Mouse (Mus musculus): Measurements from ENCODE around the gene Fam149b.

Fam149b gene

DNA sequence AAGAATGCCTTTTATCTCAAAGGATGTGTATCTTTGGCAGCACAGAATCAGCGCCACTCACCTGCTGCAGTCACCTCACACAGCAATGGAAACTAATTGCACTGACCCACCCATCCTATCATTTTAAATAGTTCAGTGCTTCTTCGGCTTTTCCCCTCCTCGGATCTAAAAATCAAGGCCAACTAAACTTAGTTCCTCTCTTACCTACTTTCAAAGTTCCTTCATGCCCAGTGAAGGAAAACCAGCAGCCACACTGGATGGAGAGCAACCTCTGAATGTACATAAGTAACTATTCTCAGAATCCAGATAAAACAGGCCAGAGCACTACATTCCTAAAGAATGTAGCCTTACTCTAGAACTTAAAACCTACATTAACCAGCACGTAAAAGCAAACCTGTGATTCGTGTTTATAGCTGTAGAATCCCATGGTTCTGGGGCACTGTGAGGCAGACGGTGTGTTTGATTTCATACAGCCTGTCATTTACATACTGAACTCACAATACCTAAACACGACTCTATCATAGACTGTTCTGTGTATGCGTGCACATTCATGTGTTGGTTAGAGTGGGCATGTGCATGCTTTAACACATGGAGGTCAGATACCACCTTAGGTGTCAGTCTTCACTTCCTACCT is 41.6 kb downstream of the Fam149b start:
- DNase-seq (ENCODE audit: low read depth), result no peak

GRCm38 (mm10) chr14:20392326-20392725 is 44.4 kb downstream of the Fam149b start:
- no peak for DNase-seq (ENCODE audit: low read depth)

- peak; percentile 96 for DNase-seq (ENCODE audit: low read depth)
Observed at GRCm38 (mm10) chr14:20393205-20393913, 45.4 kb downstream of the Fam149b start, which contains the start of gene Mrps16. TSS of gene Mrps16 (minus strand) at chr14:20393634.

DNA sequence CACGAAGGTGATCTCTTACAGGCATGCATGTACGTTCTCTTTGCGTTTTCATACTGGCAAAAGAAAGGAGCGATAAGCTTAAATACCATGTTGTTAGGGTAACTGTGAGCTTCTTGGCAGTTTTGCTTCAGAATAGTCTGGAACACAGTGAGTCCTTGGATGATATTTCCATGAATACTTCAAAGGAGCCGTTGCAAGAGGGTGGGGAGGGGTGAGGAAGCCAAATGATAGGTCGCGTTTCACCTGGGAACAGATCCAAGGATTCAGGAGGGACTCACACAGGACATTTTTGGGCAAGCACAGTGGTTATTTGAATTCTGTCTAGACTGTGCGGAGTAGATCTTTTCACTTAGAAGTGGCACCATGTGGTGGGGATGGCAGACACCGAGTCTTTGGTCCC is 49.3 kb downstream of the Fam149b start:
- no peak for DNase-seq (ENCODE audit: low read depth)

- peak; percentile 29 for DNase-seq (ENCODE audit: low read depth)
Observed at GRCm38 (mm10) chr14:20398864-20399263, 50.9 kb downstream of the Fam149b start.

DNA sequence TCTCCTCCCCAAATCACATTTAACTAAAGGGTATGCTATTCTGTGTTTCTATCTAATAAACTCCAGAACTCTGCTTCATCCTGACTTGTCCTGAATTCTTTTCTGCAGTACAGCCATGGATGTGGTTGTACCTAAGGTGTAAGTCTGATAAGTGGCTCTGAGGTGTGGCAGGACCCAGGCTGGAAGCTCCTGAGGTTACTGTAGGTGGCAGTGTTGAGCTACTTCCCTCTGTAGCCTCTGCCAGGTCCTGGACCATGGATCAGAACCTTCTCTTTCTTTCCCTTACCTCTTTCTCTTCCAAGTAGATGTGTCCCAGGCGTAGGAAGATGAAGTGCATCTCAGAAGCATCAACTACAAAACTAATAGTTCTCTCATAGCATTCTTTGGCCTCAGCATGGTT is 52.1 kb downstream of the Fam149b start:
- DNase-seq (ENCODE audit: low read depth), result peak; percentile 51

GRCm38 (mm10) chr14:20422257-20422656 is 74.3 kb downstream of the Fam149b start:
- DNase-seq (ENCODE audit: low read depth), result no peak

DNA sequence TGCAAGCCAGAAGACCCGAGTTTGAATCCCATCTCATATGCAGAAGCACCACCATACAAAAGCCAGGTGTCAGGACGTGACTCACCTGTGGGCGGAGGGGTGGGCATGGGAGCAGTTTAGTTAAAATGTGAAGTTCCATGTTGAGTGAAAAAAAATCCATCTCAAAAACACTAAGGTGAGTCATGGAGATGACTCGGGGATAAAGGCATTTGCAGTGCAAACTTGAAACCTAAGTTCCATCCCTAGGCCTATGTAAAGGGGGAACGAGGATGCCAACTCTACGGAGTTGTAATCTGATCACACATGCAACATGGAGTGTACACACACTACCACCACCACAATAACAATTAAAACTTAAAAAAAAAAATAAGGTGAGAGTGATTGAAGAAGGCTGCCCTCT is 75.1 kb downstream of the Fam149b start:
- no peak for DNase-seq (ENCODE audit: low read depth)

DNA sequence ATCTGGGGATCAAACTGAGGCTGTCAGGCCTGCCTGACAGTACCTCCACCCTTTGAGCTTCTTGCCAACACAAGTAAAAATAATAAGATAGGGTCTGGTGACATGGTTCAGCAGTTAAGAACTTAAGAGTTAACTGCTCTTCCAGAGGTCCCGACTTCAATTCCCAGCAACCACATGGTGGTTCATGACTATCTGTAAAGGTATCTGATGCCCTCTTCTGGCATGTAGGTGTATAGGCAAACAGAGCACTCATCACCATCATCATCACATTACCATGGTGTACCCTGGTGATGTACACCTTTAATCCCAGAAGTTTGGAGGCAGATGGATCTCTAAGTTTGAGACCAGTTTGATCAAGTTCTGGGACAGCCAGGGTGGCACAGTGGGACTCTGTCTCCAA is 80.6 kb downstream of the Fam149b start:
- no peak for DNase-seq (ENCODE audit: low read depth)

GRCm38 (mm10) chr14:20429833-20430232 is 81.9 kb downstream of the Fam149b start:
- no peak for DNase-seq (ENCODE audit: low read depth)

- no peak for DNase-seq (ENCODE audit: low read depth)
Observed at GRCm38 (mm10) chr14:20431726-20432125, 83.8 kb downstream of the Fam149b start.

DNA sequence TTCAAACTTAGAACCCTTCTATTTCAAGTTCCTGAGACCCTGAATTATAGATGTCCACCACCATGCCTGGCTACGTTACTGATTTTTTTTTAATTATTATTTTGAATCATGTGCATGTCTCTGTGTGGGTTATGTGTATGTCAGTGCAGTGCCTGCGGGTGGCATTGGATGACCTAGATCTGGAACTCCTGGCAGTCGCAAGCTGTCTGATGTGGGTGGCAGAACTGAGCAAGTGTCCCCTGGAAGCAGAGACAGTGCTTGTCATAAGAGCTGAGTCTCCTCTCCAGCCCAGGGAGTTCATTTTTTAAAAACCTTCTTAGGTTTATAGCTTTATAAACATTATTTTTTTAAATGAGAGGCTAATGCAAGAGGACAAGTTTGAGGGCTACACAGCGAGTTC is 84.5 kb downstream of the Fam149b start:
- DNase-seq (ENCODE audit: low read depth), result no peak
